Mouse (Mus musculus) cerebellum, adult 2 months (tissue): Measurements from ENCODE around the gene Ccdc6.

Experiments used
- CTCF ChIP-seq: fragments of 200-500 bp; IDR thresholded peaks from 2 replicates; pipeline ENCODE4 v1.5.1; 2011; ENCODE audit warnings: low read depth, mild to moderate bottlenecking, control low read depth, low read length, moderate library complexity, borderline replicate concordance; ENCODE audit not compliant: insufficient read depth
- POLR2A ChIP-seq: fragments of 200-500 bp; IDR thresholded peaks from 2 replicates; pipeline ENCODE4 v1.6.1; 2011; ENCODE audit warnings: low read length, control low read depth, borderline replicate concordance; ENCODE audit not compliant: insufficient read depth

GRCm38 (mm10) chr10:70198951-70199463, 102.1 kb downstream of the Ccdc6 start:
- no peak for TF ChIP-seq CTCF
- TF ChIP-seq POLR2A: no peak
